Mouse (Mus musculus): ENCODE data around the gene Sfxn5.

The Sfxn5 gene

GRCm38 (mm10) chr6:85332351-85332999 lies 747 bp downstream of the Sfxn5 start:
- DNase-seq: no peak

- DNase-seq: no peak
Observed at GRCm38 (mm10) chr6:85331736-85332135, 1.5 kb downstream of the Sfxn5 start.

- no peak for DNase-seq
Observed at GRCm38 (mm10) chr6:85331221-85331735, 1.9 kb downstream of the Sfxn5 start.

DNA sequence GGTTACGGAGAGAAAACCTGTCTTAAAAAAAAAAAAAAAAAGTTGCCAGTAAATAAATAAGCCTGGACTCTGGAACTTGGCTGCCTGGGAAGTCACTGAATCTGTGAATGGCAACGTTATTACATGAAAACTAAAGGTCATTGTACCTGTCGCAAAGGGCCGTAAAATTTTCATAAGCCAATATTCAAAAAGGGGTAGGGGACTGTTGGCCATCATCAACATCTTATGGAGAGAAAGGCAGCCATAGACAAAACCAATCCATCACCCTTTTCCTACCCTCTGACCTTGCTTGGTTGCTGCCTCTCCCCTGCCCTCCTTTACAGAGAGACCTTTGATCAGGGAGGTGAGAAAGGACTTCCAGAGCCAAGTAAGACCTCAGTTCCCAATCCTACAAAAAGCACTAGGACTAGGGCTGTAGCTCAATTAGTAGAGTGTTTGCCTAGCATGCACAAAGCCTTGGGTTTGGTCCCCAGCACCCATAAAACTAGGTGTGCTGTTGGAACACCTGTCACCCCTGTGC lies 3.5 kb downstream of the Sfxn5 start:
- DNase-seq: no peak

DNA sequence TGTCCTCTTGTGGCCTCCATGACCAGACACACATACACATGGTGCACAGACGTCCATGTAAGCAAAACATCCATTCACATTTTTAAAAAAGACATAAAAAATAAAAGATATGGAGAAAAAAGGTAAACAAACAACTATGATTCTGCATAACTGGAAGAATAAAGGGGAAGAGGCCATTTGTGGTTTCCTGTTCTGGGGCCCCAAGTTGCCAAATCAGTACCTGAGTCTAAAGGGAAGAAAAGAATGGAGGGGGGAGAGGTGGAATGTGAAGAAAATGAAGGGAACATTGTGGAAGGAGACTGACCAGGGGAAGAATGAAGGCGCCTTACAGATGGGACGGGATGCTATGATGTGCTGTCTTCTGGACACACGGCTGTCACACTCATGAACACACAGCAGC lies 6.7 kb downstream of the Sfxn5 start:
- DNase-seq: no peak

DNA sequence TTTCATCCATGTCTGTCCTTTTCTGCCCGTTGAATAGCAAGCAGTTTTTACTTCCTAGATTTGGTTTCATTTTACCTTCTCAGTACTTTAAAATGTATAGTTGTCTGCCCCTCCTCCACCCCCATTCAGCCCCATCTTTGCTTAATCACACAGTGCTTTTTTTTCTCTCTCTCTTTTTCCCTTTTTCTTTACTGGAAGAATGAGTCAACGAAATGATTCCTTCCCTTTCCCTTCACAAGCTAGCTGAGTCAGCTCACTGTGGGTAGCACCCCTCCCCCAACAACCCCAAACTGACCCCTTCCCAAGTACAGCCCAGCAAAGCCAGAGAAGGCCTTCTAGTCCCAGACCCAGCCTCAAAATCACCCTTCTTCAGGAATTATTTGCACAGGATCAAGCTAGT lies 8.1 kb downstream of the Sfxn5 start:
- no peak for DNase-seq

- DNase-seq: no peak
Observed at GRCm38 (mm10) chr6:85320445-85320866, 12.8 kb downstream of the Sfxn5 start.

GRCm38 (mm10) chr6:85316211-85316610 lies 17.0 kb downstream of the Sfxn5 start:
- no peak for DNase-seq

DNA sequence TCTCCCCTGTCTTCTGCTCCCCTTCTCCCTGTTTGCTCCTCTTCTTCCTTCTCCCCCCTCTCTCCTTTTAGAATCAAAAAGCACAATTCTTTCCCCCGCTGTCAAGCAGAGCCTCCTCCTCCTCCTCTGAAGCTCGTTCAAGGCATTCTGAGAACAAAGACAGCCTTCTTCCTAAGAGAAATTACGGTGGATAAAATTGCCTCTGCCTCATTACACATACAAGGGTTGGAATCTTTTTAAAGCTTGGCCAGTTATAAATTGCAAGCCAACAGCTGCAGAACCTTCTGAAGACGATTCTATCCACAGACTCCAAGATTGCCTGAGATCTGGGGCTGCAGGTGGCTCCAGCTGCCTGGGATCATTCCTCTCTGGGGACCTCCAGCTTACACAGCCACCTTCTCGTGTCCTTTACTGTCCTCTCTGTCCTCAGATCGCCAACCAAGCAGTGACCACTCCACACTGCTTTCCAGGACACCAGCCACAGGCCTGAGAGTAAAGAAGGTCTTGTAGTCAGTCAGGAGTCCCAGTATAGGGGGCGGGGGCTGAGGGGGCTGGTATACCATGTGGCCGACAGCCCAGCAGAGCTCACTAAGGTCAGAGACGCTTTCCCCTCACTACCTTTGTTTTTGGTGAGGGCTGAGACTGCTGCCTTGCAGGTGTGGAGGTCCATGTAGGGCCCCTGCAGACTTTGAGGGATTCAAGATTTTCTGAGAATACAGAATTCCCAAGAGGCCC lies 19.0 kb downstream of the Sfxn5 start:
- no peak for DNase-seq

- DNase-seq: no peak
Observed at GRCm38 (mm10) chr6:85307894-85308293, 25.3 kb downstream of the Sfxn5 start.

GRCm38 (mm10) chr6:85306375-85306774 lies 26.8 kb downstream of the Sfxn5 start:
- DNase-seq: no peak

GRCm38 (mm10) chr6:85305826-85306225 lies 27.4 kb downstream of the Sfxn5 start:
- DNase-seq: no peak

DNA sequence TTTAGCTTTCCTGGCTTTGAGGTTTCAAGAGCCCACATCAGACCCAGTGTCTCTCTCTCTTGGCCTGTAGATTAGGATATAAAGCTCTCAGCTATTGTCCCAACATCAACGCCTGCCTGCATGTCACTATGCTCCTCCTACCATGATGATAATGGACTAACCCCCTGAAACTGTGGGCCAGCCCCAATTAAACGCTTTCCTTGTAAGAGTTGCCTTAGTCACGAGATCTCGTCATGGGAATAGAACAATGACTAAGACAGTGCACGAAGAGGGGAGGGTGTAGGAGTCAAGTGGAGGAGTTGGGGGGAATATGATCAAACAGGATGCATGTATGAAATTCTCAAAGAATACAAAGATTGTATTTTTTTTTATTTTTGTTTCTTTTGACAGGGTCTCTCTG lies 28.3 kb downstream of the Sfxn5 start:
- DNase-seq: no peak

- peak; percentile 15 for DNase-seq
Observed at GRCm38 (mm10) chr6:85302326-85303055, 30.7 kb downstream of the Sfxn5 start.

DNA sequence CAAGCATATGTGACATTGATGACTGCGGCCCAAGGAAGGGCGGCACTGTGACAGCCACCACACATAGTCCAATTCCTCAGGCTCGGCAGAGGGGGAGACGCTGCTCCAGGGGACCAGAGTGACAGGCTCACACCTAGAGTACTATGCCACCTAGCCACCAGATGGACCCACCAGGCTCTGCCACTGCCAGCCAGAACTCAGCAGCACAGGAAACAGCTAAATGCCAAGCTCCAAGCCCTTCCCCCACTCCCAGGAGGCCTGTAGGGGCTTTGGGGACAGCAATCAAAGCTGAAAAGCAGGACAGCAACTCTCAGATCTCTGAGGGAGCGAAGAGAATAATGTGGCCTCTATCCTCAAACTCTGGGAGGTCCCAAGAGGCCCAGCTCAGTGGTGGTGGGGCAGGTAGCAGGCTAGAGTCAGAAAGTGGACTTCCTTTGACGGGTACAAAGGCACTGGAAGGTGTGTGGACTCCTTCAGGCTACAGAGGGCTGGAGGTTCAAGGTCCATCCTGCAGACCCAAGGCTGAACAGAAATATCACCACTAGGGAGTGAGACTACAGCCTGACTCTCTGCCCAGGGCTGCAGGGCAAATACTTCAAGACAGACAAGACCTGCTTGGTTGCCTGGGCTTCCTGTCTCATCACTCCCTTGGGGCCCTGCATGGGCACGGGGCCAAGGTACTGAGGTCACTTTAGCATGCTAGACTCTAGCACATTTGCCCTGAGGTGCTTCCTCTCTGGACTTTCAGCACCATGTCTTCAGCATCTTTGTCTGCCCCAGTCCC lies 37.6 kb downstream of the Sfxn5 start:
- DNase-seq: peak; percentile 88

- DNase-seq: no peak
Observed at GRCm38 (mm10) chr6:85294004-85294379, 39.2 kb downstream of the Sfxn5 start.

DNA sequence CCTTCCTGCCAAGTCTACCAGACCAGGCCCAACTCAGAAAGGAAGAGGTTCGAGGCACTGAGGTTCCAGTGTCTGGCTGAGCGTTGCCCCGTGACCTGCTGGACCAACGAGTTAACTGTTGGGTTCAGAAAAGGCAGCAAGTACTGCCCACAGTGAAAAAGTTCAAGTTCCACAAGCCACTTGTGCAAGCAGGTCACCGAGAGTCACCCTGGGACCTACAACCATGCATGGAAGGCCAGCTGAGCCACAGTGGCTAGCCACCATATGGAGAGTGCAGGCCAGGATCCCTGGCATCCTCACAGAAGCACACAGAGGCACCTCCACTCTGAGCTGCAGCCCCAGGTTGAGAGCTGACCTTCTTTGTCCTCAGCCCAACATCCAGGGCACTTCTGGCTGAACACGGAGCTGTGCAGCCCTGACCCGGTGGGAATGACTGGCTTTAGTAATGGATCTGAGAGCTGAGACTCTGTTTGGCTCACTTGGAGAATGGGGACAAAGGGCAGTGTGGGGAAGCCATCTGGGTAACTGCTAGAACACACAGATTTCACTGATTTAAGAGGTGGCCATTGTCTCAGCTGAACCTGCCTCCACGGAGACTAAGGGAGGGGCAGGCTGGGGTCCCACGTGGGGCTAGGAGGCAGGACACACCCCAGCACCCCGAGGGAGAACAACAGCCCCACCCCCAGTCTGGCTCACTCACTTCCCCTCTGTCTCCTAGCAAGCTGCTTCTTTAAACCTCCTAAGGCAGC lies 39.8 kb downstream of the Sfxn5 start:
- DNase-seq: peak; percentile 27

DNA sequence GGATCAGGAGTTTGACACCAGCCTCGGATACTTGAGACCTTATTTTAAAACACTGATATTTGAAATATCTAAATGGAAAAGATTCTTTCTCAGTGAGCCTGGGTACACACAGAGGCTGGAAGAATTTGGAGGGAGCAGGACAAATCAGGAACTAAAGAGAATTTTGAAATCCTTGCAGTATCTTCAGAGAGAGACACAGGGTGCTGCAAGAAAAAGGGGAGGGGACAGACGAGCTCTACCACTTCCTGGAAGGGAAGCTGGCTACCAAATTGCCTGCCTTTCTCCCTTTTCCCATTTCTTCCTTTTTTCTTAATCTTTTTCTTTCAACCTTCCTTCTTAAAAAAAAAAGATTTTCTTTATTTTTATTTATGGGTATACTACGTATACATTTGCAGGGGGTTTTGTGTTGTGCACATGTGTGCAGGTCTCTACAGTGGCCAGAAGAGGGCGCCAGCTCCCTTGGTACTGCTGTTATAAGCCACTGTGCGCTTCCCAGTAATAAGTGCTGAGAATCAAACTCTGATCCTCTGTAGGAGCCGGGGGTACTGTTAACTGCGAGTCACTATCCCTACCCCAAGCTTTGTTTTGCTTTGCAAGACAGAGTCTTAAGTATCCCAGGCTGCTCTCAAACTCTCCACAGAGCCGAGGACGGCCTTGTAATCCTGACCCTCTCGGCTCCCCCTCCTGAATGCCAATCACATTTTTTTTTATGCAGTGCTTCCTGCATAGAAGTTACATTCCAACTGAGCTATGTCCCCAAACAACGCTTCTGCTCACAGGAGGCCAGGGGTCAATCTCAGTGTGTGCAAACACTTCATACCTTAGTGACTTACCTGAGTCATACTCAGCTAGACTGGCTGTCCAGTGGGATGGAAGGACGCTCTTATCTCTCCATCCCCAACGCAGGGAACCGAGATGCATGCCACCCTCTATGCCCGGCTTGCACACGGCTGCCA lies 42.1 kb downstream of the Sfxn5 start:
- no peak for DNase-seq

DNA sequence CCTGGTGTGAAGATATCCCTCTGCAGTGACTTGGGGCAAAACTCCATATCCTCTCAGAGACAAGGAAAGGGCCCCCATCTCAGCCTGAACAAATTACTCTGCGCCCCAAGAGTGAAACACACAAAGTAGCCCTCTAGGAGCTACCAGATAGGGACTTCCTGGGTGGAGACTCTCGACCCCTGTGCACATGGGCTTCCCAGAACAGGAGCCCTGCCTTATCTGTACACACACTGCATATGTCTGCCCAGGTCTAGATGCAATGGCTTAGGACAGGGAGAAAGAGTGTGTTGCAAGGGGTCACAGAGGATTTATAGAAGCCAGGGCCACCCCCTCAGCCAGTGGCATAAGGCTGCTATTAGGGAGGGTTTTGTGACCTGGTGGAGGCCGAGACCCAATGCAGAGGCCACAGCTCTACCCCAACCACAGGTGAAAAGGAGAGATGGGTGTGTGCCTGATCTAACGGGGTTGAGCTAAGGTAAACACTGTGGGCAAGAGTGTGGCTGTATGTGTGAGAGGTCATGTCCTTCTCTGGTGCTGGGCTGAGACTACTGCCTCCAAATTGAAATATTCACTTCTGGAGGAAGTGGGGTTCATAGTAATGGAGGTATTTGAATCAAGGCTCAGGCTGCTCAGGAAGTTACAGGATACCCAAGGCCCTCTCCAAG lies 44.9 kb downstream of the Sfxn5 start:
- no peak for DNase-seq
